Mouse (Mus musculus) kidney, postnatal 0 days (tissue): ENCODE measurements around the gene Ankrd37. TPM values are rescaled to one million over a fixed set of nuclear protein-coding genes. Genes with fewer than 3 reads are reported as not detected.

Source experiments
- ATAC-seq: fragments of 200-750 bp; cut with Nextera tagmentation; replicated peaks from 2 replicates; pipeline ENCODE4 v1.8.0; 2017; ENCODE audit warnings: low read depth, moderate number of reproducible peaks, moderate TSS enrichment, moderate library complexity; ENCODE audit not compliant: low FRiP score
- DNase-seq: peaks from one replicate; pipeline ENCODE4 v3.0.0-alpha.2; 2016; ENCODE audit warnings: low spot score
- H3K27ac ChIP-seq: fragments of 300-500 bp; sonication (generic); 2 replicates; pipeline ENCODE4 v1.5.1; 2014; ENCODE audit warnings: mild to moderate bottlenecking
- H3K27me3 ChIP-seq: fragments of 300-500 bp; sonication (generic); 2 replicates; pipeline ENCODE4 v1.6.1; 2014; ENCODE audit warnings: low read length, mixed read lengths; ENCODE audit not compliant: insufficient read depth
- H3K36me3 ChIP-seq: fragments of 300-500 bp; sonication (generic); 2 replicates; pipeline ENCODE4 v1.6.1; 2014; ENCODE audit warnings: low read length, mixed read lengths; ENCODE audit not compliant: insufficient read depth
- H3K4me1 ChIP-seq: fragments of 300-500 bp; sonication (generic); replicated peaks from 2 replicates; pipeline ENCODE4 v1.6.1; 2014; ENCODE audit warnings: antibody characterized with exemption, low read length, mixed read lengths; ENCODE audit not compliant: insufficient read depth
- H3K4me2 ChIP-seq: fragments of 300-500 bp; sonication (generic); 2 replicates; pipeline ENCODE4 v1.6.1; 2014; ENCODE audit warnings: mild to moderate bottlenecking, low read length, moderate library complexity, mixed read lengths
- H3K4me3 ChIP-seq: fragments of 300-500 bp; sonication (generic); replicated peaks from 2 replicates; pipeline ENCODE4 v1.5.1; 2014; ENCODE audit warnings: low read depth, low read length
- H3K9ac ChIP-seq: fragments of 300-500 bp; sonication (generic); 2 replicates; pipeline ENCODE4 v1.6.1; 2014; ENCODE audit warnings: low read depth, low read length
- H3K9me3 ChIP-seq: fragments of 300-500 bp; sonication (generic); replicated peaks from 2 replicates; pipeline ENCODE4 v1.6.1; 2016; ENCODE audit warnings: low read length, inconsistent platforms, mixed read lengths
- CTCF ChIP-seq: IDR thresholded peaks from 2 replicates; pipeline ENCODE4 v1.5.1; 2016; ENCODE audit warnings: antibody characterized with exemption, low read depth, mild to moderate bottlenecking, moderate library complexity
- WGBS: fragments of 180-500 bp; shearing (Covaris S2); extraction: QIAGEN DNeasy Blood & Tissue Kit; methylation state at CpG from one replicate; pipeline ENCODE4 v1.1.7; 2014; 5-methylcytosine and 5-hydroxymethylcytosine counted together
- polyA plus RNA-seq: library from polyadenylated mRNA; unstranded; fragments of >200 nt; fragmentation: Nextera tagmentation; extraction: Ambion mirVana; gene quantifications from 2 replicates; pipeline ENCODE4 v1.2.1, GENCODE M21; 2015

Gene Ankrd37
- polyA plus RNA-seq, 1 experiment from 2014 or later, result 15.9 TPM

- Histone ChIP-seq H3K4me3 (0 out of 2 replicates have a peak overlapping the region, but pooled peaks have one; percentile 2), H3K9ac (no peak overlapping the region), H3K27me3 (no peaks in the 10 kb centered on the region), H3K4me1 (no peaks in the 10 kb centered on the region), H3K27ac (peak overlapping the region; percentile 54; the same call in 1 of the 2 replicates), H3K9me3 (no peaks in the 10 kb centered on the region), H3K36me3 (no peaks in the 10 kb centered on the region), H3K4me2 (peak overlapping the region; percentile 41)
- DNase-seq (peak; percentile 63), ATAC-seq (peak; percentile 74)
- peak; percentile 55 for TF ChIP-seq CTCF
- 17% methylated on average over 17 of the region's 17 CpGs for WGBS
These were observed 5.5 kb upstream of the Ankrd37 start for GRCm38 (mm10) chr8:46010746-46011680.

- ATAC-seq (peak; percentile 68), DNase-seq (peak; percentile 50)
- Histone ChIP-seq H3K9ac (no peak overlapping the region), H3K9me3 (no peaks in the 10 kb centered on the region), H3K4me3 (no peak overlapping the region), H3K27me3 (no peaks in the 10 kb centered on the region), H3K27ac (peak overlapping the region; percentile 54; the same call in 1 of the 2 replicates), H3K36me3 (no peaks in the 10 kb centered on the region), H3K4me1 (no peaks in the 10 kb centered on the region), H3K4me2 (peak overlapping the region; percentile 41)
- no peak for TF ChIP-seq CTCF
- WGBS, result 59% methylated on average over 2 of the region's 2 CpGs
These were observed 4.8 kb upstream of the Ankrd37 start for GRCm38 (mm10) chr8:46010306-46010705.

- no peaks in the 10 kb centered on the region for H3K36me3 ChIP-seq
- H3K4me1 ChIP-seq, result no peaks in the 10 kb centered on the region
- TF ChIP-seq CTCF, result no peak
- H3K27ac ChIP-seq, result no peak overlapping the region
- no peaks in the 10 kb centered on the region for H3K9me3 ChIP-seq
- 35% methylated on average over 3 of the region's 3 CpGs for WGBS
- no peak overlapping the region for H3K4me2 ChIP-seq
- no peak for ATAC-seq
- H3K27me3 ChIP-seq, result no peaks in the 10 kb centered on the region
- DNase-seq, result no peak
- H3K4me3 ChIP-seq, result no peak overlapping the region
- H3K9ac ChIP-seq, result no peak overlapping the region
These were observed 1.7 kb upstream of the Ankrd37 start for GRCm38 (mm10) chr8:46007050-46007672.

GRCm38 (mm10) chr8:45999784-46000705 lies 5.5 kb downstream of the Ankrd37 start:
- H3K4me1 ChIP-seq, result 0 out of 2 replicates have a peak, but pooled peaks cover 3% of the 10 kb centered on the region
- no peak for TF ChIP-seq CTCF
- peak; percentile 98 for DNase-seq
- H3K4me3 ChIP-seq, result peak overlapping the region; percentile 58
- H3K27me3 ChIP-seq, result no peaks in the 10 kb centered on the region
- H3K9ac ChIP-seq, result peak overlapping the region; percentile 70
- H3K27ac ChIP-seq, result peak overlapping the region; percentile 93
- no peaks in the 10 kb centered on the region for H3K9me3 ChIP-seq
- 0 out of 2 replicates have a peak, but pooled peaks cover 5% of the 10 kb centered on the region for H3K36me3 ChIP-seq
- ATAC-seq, result peak; percentile 99
- H3K4me2 ChIP-seq, result peak overlapping the region; percentile 90
- 5% methylated on average over 48 of the region's 55 CpGs for WGBS

GRCm38 (mm10) chr8:45999138-45999783 lies 6.2 kb downstream of the Ankrd37 start, which contains the start of gene Lrp2bp:
TSS of gene Lrp2bp (plus strand) at chr8:45999303.
- 1% methylated on average over 22 of the region's 22 CpGs for WGBS
- Histone ChIP-seq H3K36me3 (0 out of 2 replicates have a peak, but pooled peaks cover 5% of the 10 kb centered on the region), H3K4me3 (peak within 1 kb of the TSS; percentile 58), H3K27ac (peak within 1 kb of the TSS; percentile 93), H3K4me2 (peak within 1 kb of the TSS; percentile 90), H3K9ac (peak within 1 kb of the TSS; percentile 70), H3K27me3 (no peaks in the 10 kb centered on the region), H3K4me1 (0 out of 2 replicates have a peak, but pooled peaks cover 3% of the 10 kb centered on the region), H3K9me3 (no peaks in the 10 kb centered on the region)
- DNase-seq (peak; percentile 44), ATAC-seq (0 out of 2 replicates have a peak, but pooled peaks have one; percentile 18)
- TF ChIP-seq CTCF, result no peak
